Mouse (Mus musculus): Measurements from ENCODE around the gene Cdh3.

DNA sequence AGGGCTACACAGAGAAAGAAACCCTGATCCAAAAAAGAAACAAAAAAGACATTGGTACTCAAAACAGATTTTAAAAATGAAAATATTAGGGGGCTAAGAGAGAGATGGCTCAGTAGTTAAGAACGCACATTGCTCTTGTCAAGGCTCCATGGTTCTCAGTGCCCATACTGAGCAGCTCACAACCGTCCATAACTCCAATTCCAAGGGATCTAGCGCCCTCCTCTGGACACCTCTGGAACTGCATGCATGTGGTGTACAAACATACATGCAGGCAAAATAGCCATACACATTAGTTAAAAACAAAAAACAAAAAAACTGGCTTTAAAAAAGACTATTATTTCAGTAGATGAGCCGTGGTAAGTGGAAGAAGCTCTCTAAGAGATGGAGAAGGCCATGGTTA is 19.9 kb downstream of the Cdh3 start:
- no peak for TF ChIP-seq POLR2A (IDR thresholded peaks at IDR 0.05; ENCODE audit: control insufficient read depth, low read depth, low read length)
- peak; percentile 86; the same call in 1 of the 2 replicates for TF ChIP-seq CTCF (IDR thresholded peaks at IDR 0.05; ENCODE audit: control insufficient read depth, insufficient read depth, insufficient replicate concordance, low read depth, low read length)
